Mouse (Mus musculus): ENCODE measurements at regions not wholly inside any gene's neighbourhood (a gene's known extent, or its start where the extent isn't known, plus 50 kb on each side); places are given as distances from the start of the nearest gene placed in this dataset.
A peak's percentile ranks its signal among the peaks of the same experiment; 100 is the strongest.

GRCm38 (mm10) chr5:6356161-6356560, 607.0 kb upstream of the Steap1 start:
- peaks cover 20% of the 10 kb centered on the region for H3K9me3 ChIP-seq (ENCODE audit: control insufficient read depth, low read length)
- no peaks in the 10 kb centered on the region for H3K4me1 ChIP-seq (replicated peaks; ENCODE audit: control insufficient read depth, insufficient read depth, low read length)
- DNase-seq (ENCODE audit: low spot score) (no peak), ATAC-seq (ENCODE audit: low FRiP score) (no peak)
- no peaks in the 10 kb centered on the region for H3K36me3 ChIP-seq (replicated peaks; ENCODE audit: control insufficient read depth, insufficient read depth)
- no peak overlapping the region for H3K4me3 ChIP-seq (replicated peaks; ENCODE audit: low read length)
- no peak overlapping the region for H3K4me2 ChIP-seq (replicated peaks)
- no peaks in the 10 kb centered on the region for H3K27me3 ChIP-seq (ENCODE audit: control insufficient read depth, insufficient read depth, low read length)
- no peak overlapping the region for H3K9ac ChIP-seq
- no peak overlapping the region for H3K27ac ChIP-seq

GRCm38 (mm10) chr5:6347279-6347678, 598.2 kb upstream of the Steap1 start:
- H3K27me3 ChIP-seq (ENCODE audit: control insufficient read depth, insufficient read depth, low read length): no peaks in the 10 kb centered on the region
- WGBS: 98% methylated on average over 1 of the region's 1 CpGs
- no peak overlapping the region for H3K4me2 ChIP-seq (replicated peaks)
- H3K36me3 ChIP-seq (replicated peaks; ENCODE audit: control insufficient read depth, insufficient read depth): no peaks in the 10 kb centered on the region
- no peak for ATAC-seq (ENCODE audit: low FRiP score)
- no peak overlapping the region for H3K9ac ChIP-seq
- H3K4me1 ChIP-seq (replicated peaks; ENCODE audit: control insufficient read depth, insufficient read depth, low read length): no peaks in the 10 kb centered on the region
- no peak for DNase-seq (ENCODE audit: low spot score)
- no peak overlapping the region for H3K4me3 ChIP-seq (replicated peaks; ENCODE audit: low read length)
- H3K9me3 ChIP-seq (ENCODE audit: control insufficient read depth, low read length): no peaks in the 10 kb centered on the region
- H3K27ac ChIP-seq: no peak overlapping the region

GRCm38 (mm10) chr5:6344751-6345150, 595.6 kb upstream of the Steap1 start:
- no peaks in the 10 kb centered on the region for H3K27me3 ChIP-seq (ENCODE audit: control insufficient read depth, insufficient read depth, low read length)
- 86% methylated on average over 4 of the region's 4 CpGs for WGBS
- no peak overlapping the region for H3K4me3 ChIP-seq (replicated peaks; ENCODE audit: low read length)
- no peaks in the 10 kb centered on the region for H3K4me1 ChIP-seq (replicated peaks; ENCODE audit: control insufficient read depth, insufficient read depth, low read length)
- no peak for ATAC-seq (ENCODE audit: low FRiP score)
- no peak overlapping the region for H3K27ac ChIP-seq
- DNase-seq (ENCODE audit: low spot score): no peak
- no peak overlapping the region for H3K9ac ChIP-seq
- H3K36me3 ChIP-seq (replicated peaks; ENCODE audit: control insufficient read depth, insufficient read depth): no peaks in the 10 kb centered on the region
- no peak overlapping the region for H3K4me2 ChIP-seq (replicated peaks)
- no peaks in the 10 kb centered on the region for H3K9me3 ChIP-seq (ENCODE audit: control insufficient read depth, low read length)

GRCm38 (mm10) chr5:6329611-6330010, 580.5 kb upstream of the Steap1 start:
- Histone ChIP-seq H3K9me3 (ENCODE audit: control insufficient read depth, low read length) (no peaks in the 10 kb centered on the region), H3K27me3 (ENCODE audit: control insufficient read depth, insufficient read depth, low read length) (no peaks in the 10 kb centered on the region), H3K4me2 (replicated peaks) (no peak overlapping the region), H3K27ac (no peak overlapping the region), H3K4me1 (replicated peaks; ENCODE audit: control insufficient read depth, insufficient read depth, low read length) (no peaks in the 10 kb centered on the region), H3K36me3 (replicated peaks; ENCODE audit: control insufficient read depth, insufficient read depth) (no peaks in the 10 kb centered on the region), H3K4me3 (replicated peaks; ENCODE audit: low read length) (no peak overlapping the region), H3K9ac (no peak overlapping the region)
- ATAC-seq (ENCODE audit: low FRiP score) (no peak), DNase-seq (ENCODE audit: low spot score) (no peak)

GRCm38 (mm10) chr5:6328555-6328954, 579.4 kb upstream of the Steap1 start:
- H3K4me3 ChIP-seq (replicated peaks; ENCODE audit: low read length): no peak overlapping the region
- 38% methylated on average over 3 of the region's 3 CpGs for WGBS
- no peaks in the 10 kb centered on the region for H3K27me3 ChIP-seq (ENCODE audit: control insufficient read depth, insufficient read depth, low read length)
- ATAC-seq (ENCODE audit: low FRiP score) (no peak), DNase-seq (ENCODE audit: low spot score) (no peak)
- H3K4me2 ChIP-seq (replicated peaks): no peak overlapping the region
- no peaks in the 10 kb centered on the region for H3K4me1 ChIP-seq (replicated peaks; ENCODE audit: control insufficient read depth, insufficient read depth, low read length)
- H3K36me3 ChIP-seq (replicated peaks; ENCODE audit: control insufficient read depth, insufficient read depth): no peaks in the 10 kb centered on the region
- no peak overlapping the region for H3K27ac ChIP-seq
- H3K9me3 ChIP-seq (ENCODE audit: control insufficient read depth, low read length): no peaks in the 10 kb centered on the region
- no peak overlapping the region for H3K9ac ChIP-seq

GRCm38 (mm10) chr5:6298571-6298970, 549.4 kb upstream of the Steap1 start:
- no peak for DNase-seq (ENCODE audit: low spot score)
- 91% methylated on average over 2 of the region's 2 CpGs for WGBS
- no peak overlapping the region for H3K27ac ChIP-seq
- H3K4me2 ChIP-seq (replicated peaks): no peak overlapping the region
- no peaks in the 10 kb centered on the region for H3K36me3 ChIP-seq (replicated peaks; ENCODE audit: control insufficient read depth, insufficient read depth)
- H3K27me3 ChIP-seq (ENCODE audit: control insufficient read depth, insufficient read depth, low read length): no peaks in the 10 kb centered on the region
- ATAC-seq (ENCODE audit: low FRiP score): no peak
- H3K9ac ChIP-seq: no peak overlapping the region
- no peaks in the 10 kb centered on the region for H3K4me1 ChIP-seq (replicated peaks; ENCODE audit: control insufficient read depth, insufficient read depth, low read length)
- no peak overlapping the region for H3K4me3 ChIP-seq (replicated peaks; ENCODE audit: low read length)
- H3K9me3 ChIP-seq (ENCODE audit: control insufficient read depth, low read length): no peaks in the 10 kb centered on the region

GRCm38 (mm10) chr5:6294336-6294735, 545.2 kb upstream of the Steap1 start:
- DNase-seq (ENCODE audit: low spot score) (peak; percentile 26), ATAC-seq (ENCODE audit: low FRiP score) (no peak)
- H3K36me3 ChIP-seq (replicated peaks; ENCODE audit: control insufficient read depth, insufficient read depth): no peaks in the 10 kb centered on the region
- H3K27ac ChIP-seq: no peak overlapping the region
- H3K27me3 ChIP-seq (ENCODE audit: control insufficient read depth, insufficient read depth, low read length): no peaks in the 10 kb centered on the region
- no peaks in the 10 kb centered on the region for H3K9me3 ChIP-seq (ENCODE audit: control insufficient read depth, low read length)
- no peaks in the 10 kb centered on the region for H3K4me1 ChIP-seq (replicated peaks; ENCODE audit: control insufficient read depth, insufficient read depth, low read length)
- no peak overlapping the region for H3K4me3 ChIP-seq (replicated peaks; ENCODE audit: low read length)
- no peak overlapping the region for H3K4me2 ChIP-seq (replicated peaks)
- H3K9ac ChIP-seq: no peak overlapping the region

- no peaks in the 10 kb centered on the region for H3K36me3 ChIP-seq (replicated peaks; ENCODE audit: control insufficient read depth, insufficient read depth)
- ATAC-seq (ENCODE audit: low FRiP score): no peak
- H3K9me3 ChIP-seq (ENCODE audit: control insufficient read depth, low read length): no peaks in the 10 kb centered on the region
- no peaks in the 10 kb centered on the region for H3K4me1 ChIP-seq (replicated peaks; ENCODE audit: control insufficient read depth, insufficient read depth, low read length)
- DNase-seq (ENCODE audit: low spot score): no peak
- no peak overlapping the region for H3K4me2 ChIP-seq (replicated peaks)
- H3K4me3 ChIP-seq (replicated peaks; ENCODE audit: low read length): no peak overlapping the region
- H3K27me3 ChIP-seq (ENCODE audit: control insufficient read depth, insufficient read depth, low read length): no peaks in the 10 kb centered on the region
- no peak overlapping the region for H3K27ac ChIP-seq
- no peak overlapping the region for H3K9ac ChIP-seq
These were observed 502.1 kb upstream of the Steap1 start for GRCm38 (mm10) chr5:6251207-6251606.
